Mouse (Mus musculus) ES-CJ7 (cell line): Measurements from ENCODE around the gene Cyp26b1.

Source experiments
- DNase-seq: peaks from one replicate; pipeline ENCODE4 v3.0.0; 2011; ENCODE audit warnings: low read depth, low spot score

Cyp26b1 gene

DNA sequence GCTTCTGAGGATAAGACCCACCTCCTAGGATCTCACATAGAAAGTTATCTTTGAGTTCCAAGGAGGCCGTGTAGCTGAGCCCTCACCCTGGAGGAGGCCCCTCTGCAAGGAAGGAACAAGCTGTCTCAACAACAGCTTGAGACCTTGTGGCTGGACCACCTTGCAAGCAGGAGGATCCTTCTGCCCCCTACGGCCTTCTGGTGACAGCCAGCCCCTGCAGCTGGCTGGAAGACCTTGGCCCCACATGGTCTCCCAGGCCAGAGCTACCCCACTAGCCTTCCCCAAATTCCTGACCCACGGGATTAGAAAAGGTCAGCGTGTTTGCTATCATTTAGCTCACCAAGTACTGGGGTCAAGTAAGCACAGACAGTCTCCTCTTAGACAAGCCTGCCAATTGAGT lies 30.8 kb downstream of the Cyp26b1 start:
- DNase-seq, result no peak

DNA sequence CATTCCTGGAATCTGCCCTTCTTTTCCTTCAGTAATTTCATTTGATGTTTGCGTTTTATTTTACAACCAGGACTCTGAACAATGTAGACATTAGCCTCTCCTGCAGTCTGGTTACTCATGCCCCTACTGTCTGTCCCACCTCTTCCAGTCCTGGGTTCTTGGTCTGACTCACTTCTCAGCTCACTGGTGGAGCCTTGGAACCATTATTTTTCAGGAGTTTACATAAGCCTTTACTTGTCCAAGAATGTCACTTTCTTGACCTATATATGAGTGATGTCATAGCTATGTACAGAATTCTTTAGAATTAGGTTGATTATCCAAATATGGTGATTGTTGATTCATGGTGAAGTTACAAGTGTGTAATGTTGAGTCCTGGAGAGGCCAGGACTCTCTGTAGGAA lies 32.5 kb downstream of the Cyp26b1 start:
- no peak for DNase-seq

DNA sequence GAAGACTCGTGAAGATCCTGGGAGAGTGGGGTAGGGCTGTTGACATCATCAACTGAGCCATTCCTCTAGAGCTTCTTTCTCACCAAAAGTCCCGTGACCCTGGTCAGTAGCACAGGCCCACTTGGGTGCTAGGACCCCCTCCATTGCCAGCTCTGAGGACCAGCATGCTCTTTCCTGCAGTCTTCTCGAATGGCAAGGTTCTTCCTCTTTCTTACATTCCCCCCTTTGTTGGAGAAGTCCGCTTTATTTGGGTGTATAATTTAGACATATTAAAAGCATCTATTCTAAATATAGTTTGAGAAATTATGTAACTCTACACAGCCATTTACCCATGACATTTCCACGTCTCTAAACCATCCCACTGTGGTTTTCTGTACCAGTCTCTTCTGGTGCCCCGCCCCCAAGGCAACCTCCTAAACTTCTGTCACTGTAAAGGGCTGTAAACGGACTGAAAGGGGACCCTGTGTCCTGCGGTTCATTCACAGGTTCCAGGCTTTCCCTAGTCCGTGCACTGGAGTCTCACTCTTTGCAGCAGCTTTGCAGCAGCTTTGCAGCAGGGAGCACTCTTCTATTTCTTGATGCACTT lies 43.8 kb downstream of the Cyp26b1 start:
- DNase-seq, result no peak

DNA sequence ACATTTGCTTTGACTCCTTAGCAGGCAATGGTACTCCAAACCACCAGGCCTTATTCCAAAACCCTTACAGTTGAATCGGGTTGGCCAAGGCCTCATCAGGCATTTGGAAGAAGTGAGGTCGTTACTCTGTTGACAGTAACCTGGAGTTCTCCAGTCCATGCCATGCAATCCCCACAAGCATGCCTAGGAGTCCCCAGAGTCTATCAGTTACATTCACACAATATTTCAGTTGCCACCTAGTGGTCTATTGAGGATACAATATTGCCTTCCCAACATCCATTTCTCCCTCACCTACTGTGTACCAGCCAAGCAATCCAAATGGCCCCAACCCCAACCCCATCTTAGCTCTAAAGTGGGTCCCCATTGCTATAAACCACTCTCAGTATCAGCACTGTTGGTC lies 48.3 kb downstream of the Cyp26b1 start:
- DNase-seq, result peak; percentile 44

DNA sequence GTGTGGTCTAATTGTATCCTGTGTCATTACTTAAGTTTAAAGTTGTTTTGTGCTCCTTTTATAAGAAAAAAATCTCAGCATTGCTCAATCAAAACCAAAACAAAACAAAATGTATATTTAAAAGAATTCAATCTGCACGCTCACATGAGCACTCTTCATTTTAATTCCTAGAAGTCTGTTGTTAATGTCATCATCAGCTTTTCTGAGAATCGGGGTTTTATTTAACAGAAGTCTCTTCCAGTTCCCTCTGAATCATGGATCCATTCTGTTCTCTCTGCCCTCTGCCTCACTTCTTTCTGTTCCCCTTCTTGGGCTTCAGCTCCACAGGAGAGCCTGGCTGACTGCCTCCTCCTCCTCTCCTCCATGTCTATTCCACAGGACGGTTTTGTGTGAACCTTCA lies 49.3 kb downstream of the Cyp26b1 start:
- DNase-seq, result no peak

DNA sequence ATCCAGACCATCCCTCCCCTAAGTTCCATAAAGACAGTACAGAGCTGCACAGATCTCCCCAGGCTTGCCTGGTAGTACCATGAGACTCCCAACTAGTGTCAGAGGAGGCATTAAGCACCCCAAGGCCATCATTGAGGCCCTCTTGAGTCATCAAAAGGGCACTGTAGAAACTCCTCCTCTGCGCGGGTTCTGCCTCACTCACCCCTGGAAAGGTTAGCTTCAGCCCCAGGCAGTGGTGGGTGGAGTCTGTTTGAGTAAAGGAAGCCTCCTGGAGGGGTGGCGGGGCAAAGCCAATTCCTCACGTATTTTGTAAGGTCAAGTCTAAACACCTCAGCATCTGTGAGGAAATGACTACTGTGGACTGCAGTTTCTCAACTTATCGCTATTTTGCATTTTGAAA lies 50.2 kb downstream of the Cyp26b1 start:
- peak; percentile 44 for DNase-seq

DNA sequence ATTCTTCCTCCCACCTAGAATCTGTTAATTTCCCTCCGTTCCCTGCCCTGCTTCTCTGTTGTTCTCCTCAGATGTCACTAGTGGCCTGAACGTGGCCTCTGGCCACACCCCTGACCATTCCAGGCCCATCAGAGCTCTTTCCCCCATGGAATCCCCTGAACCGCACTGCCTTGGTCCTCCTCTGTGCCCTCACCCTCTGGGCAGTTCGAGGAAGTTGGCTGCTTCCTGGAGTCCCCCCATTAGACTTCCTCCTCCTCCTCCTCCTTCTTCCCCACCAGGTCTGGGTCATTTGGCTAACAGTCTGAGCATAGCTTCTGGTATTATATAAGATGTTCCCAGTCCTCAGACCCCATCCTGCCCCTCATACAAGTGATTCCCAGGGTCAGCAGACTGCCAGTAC lies 53.8 kb downstream of the Cyp26b1 start:
- DNase-seq, result no peak

DNA sequence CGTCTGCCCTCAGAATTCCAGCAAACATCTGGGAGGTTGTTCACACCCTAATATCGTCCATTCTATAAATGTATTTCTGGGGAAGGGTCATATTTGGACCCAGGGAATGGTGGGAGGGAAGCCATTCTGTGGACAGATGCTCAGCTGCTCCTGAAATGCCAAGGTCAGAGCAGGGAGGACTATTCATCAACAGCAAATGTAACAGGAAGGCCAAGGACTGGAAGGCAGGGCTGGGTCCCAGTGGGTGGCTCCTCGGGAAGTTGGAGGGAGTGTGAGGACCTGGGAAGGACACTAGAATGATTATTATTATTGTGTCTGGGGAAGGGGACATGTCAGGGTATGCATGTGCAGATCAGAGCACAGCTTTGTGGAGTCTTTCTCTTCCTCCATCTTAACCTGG lies 55.0 kb downstream of the Cyp26b1 start:
- DNase-seq, result no peak

DNA sequence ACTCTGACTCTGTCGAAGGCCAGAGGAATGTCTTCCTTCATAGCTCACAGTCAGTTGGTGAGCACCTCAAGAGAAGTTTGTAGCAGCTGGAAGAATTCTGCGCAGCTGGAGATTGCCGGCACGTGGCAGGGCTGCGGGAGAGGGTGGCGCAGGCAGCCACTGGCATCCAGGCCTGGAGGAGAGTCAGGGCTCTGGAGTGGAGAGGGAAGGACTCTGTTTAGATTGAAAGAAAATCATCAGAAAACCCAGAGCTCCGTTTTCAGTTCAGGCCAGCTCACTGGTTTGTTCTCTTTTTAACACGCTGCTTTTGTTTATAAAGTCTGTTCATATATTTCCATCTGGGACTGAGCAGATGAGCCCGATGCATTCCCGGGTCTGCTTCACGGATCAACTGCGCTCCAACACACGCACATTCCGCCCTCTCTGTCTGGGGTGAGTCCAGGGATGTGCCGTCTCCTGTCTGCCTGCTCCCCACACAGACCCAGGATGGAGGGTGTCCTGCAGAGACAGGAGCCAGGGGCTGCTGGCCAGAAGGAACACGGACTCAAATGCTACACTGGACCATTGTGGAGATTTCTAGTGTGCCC lies 56.0 kb downstream of the Cyp26b1 start:
- no peak for DNase-seq

DNA sequence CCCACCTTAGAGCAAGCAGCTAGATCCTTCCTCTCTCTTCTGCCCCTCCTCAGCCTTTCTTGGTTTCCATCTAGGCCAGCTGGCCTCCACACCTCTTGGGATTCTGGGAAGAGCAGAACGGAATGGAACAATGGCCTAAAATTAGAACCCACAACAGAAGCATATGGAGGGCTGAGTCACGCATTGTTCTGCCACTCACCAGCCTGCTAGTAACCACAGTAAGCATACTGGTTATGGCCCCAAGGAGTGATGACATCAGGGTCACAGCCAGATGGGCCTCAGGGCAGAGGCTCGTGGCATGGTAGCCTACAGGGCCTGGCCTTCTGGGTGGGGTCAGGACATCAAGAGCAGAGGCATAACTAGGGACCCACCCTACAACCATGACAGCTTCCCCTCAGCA lies 58.8 kb downstream of the Cyp26b1 start:
- no peak for DNase-seq

DNA sequence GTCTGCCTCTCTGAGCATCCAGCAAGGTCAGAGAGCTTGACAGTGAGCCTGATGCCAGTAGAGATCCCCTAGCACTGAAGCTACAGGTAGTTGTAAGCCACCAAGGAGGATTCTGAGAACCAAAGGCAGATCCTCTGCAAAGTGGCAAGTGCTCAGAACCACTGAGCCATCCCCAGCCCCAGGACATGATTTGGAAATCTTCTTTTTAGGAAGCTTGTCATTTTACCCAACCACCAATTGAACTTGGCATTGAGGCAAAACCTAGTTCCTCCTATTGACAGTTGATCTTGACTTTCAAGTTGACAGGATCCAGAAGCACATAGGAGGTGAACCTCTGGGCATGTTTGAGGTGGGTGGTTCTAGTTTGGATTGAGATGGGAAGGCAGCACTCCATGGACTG lies 63.8 kb downstream of the Cyp26b1 start:
- no peak for DNase-seq

DNA sequence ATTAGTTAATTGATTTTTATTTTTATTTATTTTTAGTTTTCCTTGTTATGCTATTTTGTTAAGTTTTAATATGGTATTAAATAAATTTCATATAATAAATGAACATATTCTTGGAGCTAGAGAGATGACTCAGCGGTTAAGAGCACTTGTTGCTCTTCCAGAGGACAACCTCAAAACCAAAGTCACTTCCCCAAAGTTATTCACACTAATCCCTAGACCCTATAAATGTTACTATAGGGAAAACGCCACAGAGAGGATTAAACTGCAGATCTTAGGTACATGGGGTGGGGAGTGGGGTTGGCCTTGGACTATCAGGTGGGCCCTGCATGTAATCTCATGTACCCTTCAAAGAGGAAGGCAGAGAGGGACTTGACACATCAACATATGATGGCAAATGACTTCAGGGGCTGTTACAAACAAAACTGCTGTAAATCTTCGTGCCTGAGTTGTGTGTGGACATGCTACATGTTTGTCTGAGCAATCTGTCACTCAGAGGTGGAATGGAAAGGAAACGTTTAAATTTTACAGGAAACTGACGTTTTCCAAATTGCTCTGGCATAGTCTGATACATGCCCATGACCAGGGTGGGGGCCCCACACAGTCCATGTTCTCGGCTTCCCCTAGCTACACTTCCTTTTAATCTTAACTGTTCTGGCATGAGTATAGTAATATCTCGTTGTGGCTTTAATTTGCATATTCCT lies 68.7 kb downstream of the Cyp26b1 start:
- DNase-seq, result no peak
